Mouse (Mus musculus) C2C12 (cell line): ENCODE measurements around the gene Gm10964.

Source experiments
- CTCF ChIP-seq: IDR thresholded peaks from one replicate; pipeline ENCODE4 v1.5.1; 2011; ENCODE audit not compliant: control insufficient read depth, insufficient read depth, insufficient read length
- MAX ChIP-seq: IDR thresholded peaks from one replicate; pipeline ENCODE4 v1.6.1; 2011; ENCODE audit warnings: mild to moderate bottlenecking, control low read depth

GRCm38 (mm10) chr3:103780777-103781176, 41.6 kb downstream of the Gm10964 start:
- no peak for TF ChIP-seq CTCF
- no peak for TF ChIP-seq MAX
